Mouse (Mus musculus): ENCODE data around the gene Nr4a3.

DNA sequence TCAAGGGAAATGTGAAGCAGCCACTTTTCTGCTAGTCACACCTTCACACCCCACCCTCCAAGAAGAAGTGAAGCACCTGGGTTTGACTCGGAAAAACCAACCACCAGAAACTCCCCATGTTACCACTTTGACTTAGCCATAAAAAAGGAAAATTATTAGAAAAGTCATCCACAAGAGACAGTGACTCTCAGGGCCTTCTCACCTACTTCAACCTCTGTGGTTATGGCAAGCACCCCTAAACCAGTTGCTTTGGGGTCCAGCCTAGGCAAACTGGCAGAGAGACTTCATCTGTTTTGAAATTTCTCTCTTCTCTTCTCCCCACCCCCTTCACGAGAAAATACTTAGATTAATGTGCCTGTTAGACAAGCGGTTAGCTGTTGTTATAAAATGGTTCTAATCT lies 5.1 kb downstream of the Nr4a3 start:
- no peak for TF ChIP-seq CTCF (IDR thresholded peaks at IDR 0.05; ENCODE audit: low read depth, low read length)
- TF ChIP-seq EP300 (IDR thresholded peaks at IDR 0.05; ENCODE audit: insufficient read depth, low read depth, low read length): no peak
- no peak for TF ChIP-seq POLR2A (IDR thresholded peaks at IDR 0.05; ENCODE audit: insufficient read depth, low read length)
